Mouse (Mus musculus) frontal cortex, postnatal 14 days (tissue): ENCODE measurements around the gene Ugt1a5.

ENCODE experiments used
- DNase-seq, 2 experiments: peaks; one replicate each; pipeline ENCODE4 v3.0.0; 2022; ENCODE audit warnings: low spot score in 2 of 2

Gene Ugt1a5

DNA sequence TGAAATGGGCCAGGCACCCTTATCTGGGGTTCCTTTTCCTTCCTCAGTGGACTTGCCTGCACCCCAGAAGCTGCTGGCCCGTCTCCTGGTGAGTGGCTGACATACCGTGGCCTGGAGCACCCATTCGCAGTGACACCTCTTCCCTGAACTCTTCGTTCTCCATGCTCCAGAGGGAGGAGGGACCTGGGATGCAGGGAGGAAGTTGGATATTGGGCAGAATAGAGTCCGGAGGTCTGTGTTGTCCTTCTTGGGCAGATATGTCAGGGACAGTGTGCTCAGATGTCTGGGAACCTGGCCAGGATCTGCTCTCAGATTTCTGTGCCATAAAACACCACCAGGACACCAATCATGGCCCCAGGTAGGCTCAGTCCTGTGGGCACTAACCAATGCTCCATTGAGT is 74.3 kb downstream of the Ugt1a5 start:
- no peak for DNase-seq

DNA sequence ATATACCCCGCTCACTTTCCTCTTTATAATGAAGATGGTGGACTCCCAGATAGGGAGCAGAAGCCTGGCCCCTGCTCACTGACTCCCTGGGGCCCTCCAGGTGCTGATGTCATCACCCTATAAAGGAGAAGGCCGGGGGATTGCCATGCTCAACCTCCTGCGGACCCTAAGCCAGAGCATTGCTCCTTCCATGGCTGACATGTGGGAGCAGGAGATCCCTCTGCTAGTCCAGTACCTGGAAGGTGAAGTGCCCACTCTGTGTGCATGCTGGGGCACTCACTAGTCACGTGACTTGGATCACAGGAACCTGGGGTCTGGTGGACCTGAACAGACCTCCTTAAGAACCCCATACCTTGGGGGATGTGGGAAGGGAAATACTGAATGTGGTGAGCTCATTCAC is 74.8 kb downstream of the Ugt1a5 start:
- no peak for DNase-seq

DNA sequence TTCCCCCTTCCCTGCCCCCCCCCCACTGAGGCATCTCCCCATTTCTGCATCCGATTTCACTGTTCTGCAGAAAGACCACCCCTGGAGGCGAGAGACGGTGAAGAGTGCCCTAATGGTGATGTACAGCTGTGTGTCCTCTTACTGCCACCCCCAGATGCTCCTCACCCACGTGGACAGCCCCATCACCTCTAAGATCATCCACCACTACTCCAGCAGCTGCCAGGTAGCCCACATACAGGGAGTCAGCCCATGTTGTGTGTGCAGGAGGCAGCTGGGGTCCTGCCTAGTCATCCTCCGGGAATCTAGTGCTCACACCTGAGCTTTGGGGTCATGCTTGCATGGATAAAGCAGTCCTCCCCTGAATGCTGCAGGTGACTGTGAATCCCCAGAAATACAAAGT is 78.0 kb downstream of the Ugt1a5 start:
- DNase-seq: no peak

DNA sequence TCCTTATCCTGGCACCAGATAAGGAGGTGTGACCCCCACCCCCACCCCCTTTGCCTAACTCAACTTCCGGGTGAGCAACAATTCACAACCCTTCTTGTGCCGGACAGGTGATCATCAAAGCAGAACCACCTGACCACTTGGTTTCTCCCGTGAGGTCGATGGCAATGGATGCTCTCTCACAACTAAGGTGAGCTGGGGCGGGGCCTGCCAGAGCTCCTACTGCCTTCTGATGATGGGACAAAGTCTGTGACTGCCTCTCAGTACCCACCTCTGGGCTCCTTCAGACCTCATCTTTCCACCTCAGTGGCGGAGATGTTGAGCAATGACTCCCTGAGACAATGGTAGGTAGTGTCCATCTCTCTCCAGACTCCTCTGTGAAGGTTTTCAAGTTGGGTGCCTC is 80.1 kb downstream of the Ugt1a5 start:
- no peak for DNase-seq

DNA sequence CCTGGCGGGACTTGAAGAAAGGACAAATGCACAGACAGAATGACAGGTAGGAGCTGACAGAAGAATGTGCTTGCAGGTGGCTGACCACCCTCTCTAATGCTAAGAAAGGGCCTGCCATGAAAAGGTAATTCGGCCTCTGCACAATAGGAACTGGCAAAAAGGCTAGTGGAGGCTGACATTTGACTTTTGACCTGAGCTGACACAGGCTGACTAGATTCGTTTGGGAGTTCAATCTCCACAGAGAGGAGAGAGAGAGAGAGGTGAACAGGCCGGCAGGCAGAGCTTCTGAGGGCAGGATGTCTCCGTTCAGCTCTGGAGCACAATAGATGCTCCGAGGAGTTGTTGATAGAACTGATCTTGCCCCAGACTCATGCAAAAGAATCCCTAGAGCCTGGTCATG is 80.6 kb downstream of the Ugt1a5 start:
- DNase-seq: no peak

DNA sequence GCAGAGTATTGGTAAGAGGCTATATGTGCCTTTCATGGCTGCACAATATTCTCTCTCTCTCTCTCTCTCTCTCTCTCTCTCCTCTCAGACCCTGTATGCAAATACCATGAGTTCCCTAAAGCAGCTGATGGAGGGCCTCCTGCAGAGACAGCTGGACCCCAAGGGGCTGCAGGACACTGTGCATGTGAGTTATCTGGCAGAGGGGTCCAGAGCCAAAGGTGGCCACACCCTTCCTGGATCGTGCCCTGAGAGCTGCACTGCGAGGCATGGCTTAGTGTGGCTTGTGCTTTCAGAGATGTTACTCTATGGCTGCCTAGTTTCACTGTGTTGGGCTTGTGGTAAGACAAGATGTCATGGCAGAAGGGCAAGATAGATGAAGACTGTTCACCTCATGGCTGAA is 81.8 kb downstream of the Ugt1a5 start:
- no peak for DNase-seq

DNA sequence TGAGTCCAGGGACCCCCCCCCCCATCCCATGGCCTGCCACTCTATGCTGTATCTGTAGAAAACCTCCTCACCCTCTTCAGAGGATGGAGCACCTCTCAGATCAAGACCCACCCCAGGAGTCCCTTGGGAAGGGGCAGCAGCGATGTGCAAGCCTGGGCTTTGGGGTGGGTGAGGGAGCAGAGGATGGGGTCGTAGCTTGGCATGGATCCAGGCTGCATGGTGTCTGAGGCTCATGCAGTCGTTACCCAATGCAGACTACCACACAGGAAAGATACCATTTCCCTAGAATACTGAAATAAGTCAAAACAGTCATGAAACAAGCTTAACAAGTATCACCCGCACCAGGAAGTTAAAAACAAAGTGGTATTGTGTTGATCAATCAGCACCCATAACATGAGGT is 82.8 kb downstream of the Ugt1a5 start:
- no peak for DNase-seq

DNA sequence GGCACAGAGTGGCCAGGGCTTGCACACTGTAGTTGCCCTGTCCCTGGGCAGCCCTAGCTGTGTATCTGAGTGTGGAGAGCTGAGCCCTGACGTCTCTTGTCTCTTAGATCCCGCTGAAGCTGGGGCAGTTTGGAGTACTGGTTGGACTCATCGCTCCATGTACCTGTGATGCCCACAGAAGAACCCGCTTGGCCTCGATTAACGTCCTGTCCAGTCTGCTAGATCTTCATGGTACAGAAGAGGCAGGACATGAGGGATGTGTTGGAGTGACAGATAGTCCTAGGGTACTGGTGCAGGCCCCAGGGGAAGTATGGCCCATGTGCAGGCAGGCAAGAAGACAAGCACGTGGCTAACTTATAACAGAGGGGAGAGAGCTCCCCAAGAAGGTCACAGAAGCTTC is 83.8 kb downstream of the Ugt1a5 start:
- DNase-seq: no peak

DNA sequence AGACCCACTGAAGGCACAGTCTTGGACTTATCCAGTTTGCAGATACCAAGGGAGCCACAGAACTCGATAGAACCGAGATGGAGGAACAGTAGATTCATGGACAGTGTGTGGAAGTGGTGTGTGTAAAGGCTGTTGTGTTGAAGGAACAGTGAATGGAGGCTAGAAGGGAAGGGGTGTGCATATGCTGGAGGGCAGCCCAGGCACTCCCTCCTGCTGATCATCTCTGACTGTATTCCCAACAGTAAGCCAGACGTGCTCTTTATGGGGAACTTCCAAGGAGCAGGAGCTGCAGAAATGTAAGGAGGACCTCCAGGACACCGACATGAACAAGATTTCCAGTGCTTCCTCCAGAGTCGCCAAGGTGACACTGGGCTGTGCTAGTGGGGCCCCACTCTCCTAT is 84.2 kb downstream of the Ugt1a5 start:
- no peak for DNase-seq

DNA sequence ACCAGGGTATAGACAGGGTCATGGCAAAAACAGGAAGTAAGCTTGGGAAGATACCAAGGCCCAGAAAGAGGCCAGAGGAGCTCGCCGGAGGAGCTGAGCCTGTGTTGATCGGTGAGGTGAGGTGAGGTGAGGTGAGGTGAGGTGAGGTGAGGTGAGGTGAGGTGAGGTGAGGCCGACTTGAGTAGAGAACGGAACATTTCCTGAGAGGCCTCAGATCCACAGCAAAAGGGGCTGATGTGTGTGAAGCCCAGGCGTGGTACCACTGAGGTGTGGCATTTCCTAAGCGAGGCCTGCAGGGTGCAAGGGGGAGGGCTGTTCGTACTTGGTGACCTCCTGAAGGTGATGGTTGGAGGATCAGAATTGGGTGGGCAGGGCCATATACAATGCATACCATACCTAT is 87.3 kb downstream of the Ugt1a5 start:
- DNase-seq: no peak

DNA sequence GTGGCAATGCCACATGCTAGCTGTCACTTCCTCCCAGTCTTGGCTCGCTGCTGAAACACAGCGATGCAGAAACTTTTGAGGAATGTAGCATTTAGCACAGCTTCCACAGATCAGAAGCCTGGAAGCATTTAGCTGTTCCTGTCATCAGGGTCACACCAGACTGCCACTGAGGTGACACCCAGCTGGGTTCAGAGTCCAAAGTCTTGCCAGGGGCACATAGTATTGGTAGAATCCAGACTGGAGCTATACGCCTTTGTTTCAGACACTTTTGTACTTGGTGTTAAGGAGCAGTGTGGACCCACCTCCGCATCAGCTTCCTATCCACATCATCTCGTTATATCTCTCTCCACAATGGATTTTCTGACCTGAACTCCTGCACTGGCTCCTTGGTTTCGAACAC is 87.7 kb downstream of the Ugt1a5 start:
- no peak for DNase-seq

DNA sequence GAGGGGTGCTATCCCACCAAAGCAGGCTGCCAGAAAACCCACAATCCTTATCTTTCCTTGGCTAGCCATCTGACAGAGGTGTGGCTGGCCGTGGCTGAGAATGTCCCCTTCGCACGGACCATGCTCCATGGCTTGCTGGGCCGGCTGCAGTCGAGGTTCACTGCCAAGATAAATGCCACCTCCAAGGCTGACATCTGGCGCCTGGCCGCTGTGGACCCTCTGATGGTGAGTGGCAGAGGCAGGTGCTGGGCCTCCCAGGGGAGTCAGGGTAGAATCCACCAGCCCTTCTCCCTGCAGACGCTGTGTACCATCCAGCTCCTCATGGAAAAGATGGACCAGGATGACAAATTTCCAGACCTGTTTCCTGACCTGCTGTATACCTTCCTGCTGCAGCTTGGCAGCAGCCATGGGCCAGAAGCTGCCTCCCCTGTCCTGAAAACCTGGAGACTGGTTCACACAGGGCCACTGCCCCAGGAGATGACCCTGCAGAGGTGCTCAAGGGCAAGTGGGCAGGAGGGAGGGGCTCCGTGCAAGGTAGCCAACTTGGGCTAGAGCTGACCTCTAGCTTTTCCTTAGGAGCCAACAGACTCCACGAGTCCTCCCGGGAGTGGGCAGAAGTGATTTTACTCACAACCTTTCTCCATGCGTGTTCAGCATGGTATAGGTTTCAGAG is 89.1 kb downstream of the Ugt1a5 start:
- no peak for DNase-seq

DNA sequence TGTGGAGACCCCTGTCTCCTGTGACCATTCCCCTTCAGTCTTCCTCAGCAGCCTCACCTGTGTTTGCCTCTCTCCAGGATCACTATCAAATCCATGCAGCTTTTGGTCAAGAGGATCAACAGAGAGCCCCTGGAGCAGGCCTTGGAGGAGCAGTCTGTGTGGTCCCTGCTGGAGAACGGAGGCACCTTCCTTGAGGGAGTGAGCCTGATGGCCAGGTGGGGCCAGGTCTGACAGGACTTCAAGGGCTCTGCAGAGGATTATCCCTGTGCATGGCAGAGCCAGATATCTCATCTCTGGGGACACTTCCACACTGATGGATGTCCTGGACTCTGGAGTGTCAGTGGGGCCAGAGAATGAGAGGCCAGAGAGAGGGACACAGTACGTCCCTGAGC is 89.7 kb downstream of the Ugt1a5 start:
- no peak for DNase-seq

DNA sequence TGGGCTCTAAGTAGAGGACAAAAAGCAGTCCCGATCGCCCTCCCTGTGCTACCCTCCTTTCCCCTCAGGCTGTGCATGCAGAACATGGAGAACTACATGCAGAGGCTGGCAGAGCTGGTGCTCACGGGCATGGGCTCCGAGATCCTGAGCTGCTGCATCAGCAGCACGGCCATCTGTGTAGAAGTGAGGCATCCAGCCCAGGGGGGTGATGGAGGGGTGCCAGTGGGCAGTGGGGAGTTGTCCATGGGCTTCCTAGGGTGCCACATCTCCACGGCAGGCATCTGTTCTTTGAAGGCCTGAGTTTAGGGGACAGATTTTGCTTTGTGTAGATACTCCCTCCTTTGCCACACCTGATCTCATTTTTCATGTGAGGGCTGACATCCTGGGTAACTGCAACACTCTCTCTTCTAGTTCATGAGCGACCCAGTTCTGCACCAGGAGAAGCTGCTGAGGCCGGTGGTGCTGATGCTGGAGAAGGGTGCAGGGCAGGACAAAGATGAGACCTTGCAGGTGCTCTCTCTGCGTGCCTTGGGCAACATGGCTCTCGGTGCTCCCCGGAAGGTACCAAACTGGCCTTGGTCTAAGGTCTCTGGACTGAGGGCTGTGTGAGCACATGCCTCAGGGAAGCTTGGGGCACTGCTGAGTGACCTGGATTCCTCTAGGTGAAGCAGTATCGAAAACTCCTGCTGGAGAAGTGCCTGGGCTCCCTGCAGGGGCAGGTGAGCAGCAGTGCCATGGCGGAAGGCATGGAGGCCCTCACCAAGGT is 90.4 kb downstream of the Ugt1a5 start:
- DNase-seq: no peak

DNA sequence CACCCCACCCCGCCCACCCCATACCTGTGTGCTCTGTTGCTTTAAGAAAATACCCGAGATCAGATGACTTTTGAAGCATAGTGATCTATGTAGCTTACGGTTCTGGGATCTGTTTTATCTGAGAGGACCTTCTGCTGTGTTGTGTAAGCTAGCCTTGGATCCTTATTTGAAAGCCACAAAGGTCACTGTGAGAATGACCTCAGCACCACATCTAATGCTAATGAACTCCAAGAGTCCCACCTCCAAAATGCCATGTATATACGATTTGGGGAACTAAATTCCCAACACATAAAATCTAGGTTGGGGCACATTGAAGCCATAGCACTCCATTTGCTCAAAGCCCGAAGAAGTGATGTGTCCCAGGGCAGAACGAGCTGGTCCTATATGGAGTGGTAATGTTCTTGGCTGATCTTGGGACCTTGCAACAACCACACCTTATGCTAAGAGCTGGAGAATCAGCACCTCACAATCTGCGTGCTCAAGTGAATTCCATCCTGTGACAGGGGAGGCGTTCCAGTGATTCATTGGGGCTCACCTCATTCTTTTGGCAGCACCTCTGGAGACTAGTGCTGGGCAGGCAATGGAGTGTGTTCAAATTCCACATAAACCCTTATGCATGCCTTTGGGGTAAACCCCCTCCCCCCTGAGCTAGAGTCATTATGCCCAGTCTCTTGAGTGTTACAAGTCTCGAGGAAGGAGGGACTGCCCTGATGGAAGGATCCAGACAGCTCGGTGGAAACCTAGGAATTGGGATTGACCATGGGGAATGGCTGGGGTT is 91.3 kb downstream of the Ugt1a5 start:
- DNase-seq: no peak

DNA sequence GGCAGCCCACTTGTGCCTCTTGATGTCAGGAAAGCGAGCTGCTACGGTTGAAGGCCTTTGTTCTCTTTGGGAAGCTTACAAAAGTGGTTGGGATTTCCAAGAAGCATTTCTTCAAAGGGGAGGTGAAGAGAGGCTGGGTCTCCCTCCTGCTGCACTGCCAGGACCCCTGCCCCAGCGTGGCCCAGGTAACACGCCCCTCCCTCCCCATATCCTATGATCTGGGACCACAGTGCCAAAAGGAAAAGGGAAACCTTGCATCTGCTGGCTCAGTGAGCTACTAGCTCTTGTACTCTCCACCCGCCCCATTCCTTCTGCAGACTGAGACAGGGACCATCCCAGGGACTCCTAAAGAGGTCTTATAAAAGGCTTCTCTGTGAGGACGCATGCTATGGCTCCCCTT is 91.9 kb downstream of the Ugt1a5 start:
- no peak for DNase-seq

DNA sequence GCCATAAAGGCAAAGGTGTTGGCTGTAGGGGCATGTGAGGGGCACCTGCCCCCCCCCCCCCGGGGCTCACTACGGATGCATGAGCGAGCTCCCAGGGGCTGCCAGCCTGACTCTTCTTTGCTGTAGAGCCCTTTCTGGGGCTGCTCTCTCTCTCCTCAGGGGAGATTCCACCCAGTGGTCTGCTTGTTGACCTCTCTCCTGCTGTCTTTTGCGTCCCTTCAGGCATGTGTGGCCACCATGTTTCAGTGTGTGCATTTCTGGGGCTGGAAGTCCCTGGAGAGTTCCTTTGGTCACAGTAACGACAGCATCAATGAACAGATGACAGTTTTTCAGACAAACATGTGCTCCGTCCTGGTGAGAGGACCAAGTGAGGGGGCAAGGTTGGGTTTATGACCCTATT is 92.5 kb downstream of the Ugt1a5 start:
- DNase-seq: no peak

DNA sequence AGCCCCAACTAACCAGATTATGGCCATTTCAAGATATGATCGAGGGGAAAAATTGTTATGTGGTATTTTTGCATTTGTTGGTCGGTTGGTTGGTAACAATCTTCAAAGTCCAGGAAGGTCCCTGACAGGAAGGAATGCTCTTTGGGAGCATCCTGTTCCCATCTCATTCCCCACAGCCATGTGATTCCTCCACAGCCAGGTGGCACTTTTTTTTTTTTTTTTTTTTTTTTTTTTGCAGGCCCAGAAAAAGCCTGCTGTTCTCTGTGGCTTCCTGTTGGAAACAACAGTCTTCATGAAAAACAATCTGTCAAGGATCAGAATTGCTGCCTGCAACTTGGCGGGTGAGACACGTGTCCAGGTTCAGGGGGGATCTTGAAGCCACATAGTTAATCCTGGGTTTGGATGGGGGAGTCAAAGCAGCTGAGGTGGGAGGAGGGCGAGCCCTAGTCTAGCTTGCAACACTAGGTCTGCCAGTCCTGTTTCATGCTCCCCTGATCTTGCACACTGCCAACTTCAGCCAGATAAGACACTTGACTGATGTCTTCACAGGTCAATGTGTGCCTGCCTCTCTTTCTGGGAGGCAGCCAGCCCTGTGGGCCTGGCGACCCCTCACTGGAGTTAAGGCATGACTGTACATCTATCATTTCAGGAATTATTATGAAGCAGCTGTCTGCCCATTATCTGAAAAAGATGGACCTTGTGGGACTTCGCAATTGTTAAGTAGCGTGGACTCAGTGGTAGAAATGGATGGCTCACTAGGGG is 93.2 kb downstream of the Ugt1a5 start:
- no peak for DNase-seq

DNA sequence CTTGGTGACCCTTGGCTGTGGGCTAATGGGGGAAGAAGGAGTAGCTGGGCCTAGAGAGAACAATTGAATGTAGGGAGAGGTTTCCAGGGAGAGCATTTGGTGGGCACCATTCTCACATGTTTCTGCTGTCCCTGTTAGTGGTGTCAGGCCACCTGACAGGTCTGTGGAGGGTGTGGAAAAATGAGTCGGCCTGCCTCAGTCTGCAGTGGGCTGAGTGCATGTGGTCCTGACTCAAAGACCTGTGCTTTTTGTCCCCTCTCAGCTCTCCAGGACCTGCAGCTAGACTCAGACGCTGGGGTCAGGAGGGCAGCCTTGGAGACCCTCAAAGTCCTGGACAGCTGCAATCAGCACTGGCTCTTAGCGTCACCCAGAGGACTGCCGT is 93.8 kb downstream of the Ugt1a5 start:
- no peak for DNase-seq

DNA sequence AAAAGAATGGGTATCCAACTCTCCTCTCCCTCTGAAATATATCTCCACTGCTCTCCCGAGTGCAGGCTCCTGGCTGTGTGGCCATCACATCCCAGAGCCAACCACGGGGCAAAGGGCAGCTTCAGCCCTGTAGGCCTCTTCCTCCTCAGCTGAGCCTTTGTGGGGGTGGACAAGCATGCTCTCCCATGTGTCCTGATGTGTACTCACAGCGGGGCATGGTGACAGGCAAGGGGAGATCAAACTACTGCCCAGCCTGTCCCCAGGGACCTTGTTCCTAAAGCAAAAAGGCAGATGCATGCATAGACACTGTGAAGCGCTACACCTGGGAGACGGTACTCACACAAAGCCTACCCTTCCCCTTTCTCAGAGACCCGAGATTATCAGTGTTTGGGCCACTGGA is 94.3 kb downstream of the Ugt1a5 start:
- no peak for DNase-seq

DNA sequence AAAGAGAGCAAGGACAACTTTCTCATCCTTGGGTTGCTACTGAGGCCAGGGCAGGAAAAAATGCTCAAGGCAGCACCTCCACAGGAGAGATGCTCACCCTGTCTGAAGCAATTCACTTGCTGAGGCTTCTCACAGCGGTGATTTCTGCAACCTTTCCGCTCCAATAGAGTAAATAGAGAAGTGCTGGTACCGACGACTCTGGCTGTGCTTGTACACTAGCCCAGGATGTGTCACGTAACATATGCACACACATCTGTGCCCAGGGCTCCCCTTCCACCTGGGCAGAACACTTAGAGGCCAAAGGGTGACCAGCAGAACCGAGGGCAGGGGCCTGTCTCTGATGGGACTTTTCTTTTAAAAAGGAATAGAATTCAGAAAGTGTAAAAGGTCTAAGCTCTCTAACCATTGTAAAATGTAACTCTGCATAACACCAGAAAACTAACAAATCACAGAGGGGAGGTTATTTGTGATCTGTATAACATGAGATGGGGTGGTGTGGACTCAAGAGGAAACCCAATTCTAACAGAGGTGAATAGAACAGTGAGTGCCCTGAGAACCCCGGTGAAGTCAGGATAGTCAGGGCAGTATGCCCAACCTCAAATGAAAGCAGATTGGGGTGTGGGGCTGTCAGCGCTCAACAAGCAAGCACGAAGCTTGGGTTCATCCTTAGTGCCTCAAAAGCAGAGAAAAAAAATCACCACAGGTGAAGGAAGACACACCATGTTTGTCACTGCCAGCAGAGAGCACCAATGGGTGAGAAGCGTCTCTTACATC is 95.0 kb downstream of the Ugt1a5 start:
- DNase-seq: no peak

DNA sequence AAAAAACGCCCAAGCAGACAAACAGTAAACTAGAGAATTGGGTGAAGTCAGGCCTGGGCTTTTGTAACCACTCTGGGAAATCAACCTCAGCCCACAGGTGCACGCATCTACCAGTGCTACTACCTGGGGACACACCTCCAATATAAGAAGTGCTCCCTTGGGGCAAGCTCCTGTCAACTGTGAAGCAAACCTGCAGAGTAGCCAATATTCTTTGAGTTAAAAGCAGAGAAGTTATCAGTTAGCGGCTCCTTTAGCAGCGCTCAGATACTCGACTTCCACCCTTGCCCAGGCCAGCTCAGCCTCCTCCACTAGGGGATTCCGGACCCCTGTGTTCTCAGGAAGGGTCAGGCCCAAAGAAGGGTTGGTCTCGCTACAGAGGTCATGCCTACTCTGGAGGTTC is 95.9 kb downstream of the Ugt1a5 start:
- no peak for DNase-seq
